Mouse (Mus musculus): ENCODE measurements around the gene Gm11146. TPM values are rescaled to one million over a fixed set of nuclear protein-coding genes. Genes with fewer than 3 reads are reported as not detected.

Gm11146 gene
- polyA plus RNA-seq (2014; fragmentation: Nextera tagmentation; extraction: Ambion mirVana) = not detected in 2 replicates

DNA sequence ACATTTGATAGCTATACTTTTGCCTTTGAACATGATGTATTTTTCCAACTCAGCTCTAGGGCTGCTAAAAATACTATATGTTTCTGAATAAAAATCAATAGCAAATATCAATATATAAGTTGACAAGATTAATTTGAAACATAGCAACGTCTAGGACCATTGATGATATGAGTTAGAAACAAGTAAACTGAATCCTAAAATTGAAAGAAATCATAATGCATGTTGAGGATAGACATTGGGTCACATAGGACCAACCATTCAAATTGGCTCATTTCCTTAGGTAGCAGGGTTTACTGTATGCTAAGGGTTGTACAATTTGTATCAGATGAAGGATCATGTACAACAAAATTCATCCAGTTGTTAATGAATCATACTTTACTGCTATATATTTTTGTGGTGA lies at the start of gene Gm11146:
Gene Gm11146 (minus strand): TSS at position 101 of the 400 bp plus-strand sequence.
- Histone ChIP-seq H3K9me3 (ENCODE audit: control insufficient read depth, low read length) (no peaks in the 10 kb centered on the region), H3K27ac (ENCODE audit: low read depth, low read length) (no peak within 1 kb of the TSS), H3K27me3 (ENCODE audit: control insufficient read depth, insufficient read depth, low read length) (no peaks in the 10 kb centered on the region), H3K36me3 (ENCODE audit: control insufficient read depth, insufficient read depth, low read length) (no peaks in the 10 kb centered on the region), H3K9ac (ENCODE audit: low read length) (no peak within 1 kb of the TSS), H3K4me2 (no peak within 1 kb of the TSS), H3K4me1 (ENCODE audit: control insufficient read depth, insufficient read depth, low read length) (no peaks in the 10 kb centered on the region), H3K4me3 (ENCODE audit: low read depth, low read length) (no peak within 1 kb of the TSS)
- ATAC-seq (ENCODE audit: low FRiP score) (no peak), DNase-seq (ENCODE audit: low spot score, missing footprints) (peak; percentile 23)
- WGBS = 85% methylated on average over 1 of the region's 1 CpGs

DNA sequence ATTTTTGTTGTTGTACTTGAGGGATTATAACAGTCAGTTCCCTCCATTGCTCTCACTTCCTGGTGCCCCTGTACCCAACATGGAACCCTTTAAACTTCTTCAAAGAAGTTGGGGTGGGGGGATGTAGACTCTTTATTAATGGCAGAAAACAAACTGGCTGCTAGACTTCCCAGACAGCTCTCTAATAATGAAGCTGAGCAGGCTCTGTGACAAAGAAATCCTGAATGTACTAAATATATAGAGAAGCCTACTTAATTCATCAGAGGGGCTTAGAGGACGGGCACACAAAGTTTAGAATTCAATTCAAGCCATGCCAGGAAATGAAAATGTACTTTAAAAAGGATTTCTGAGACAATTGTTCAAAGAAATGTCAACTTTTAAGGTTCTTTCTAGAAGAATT lies 48.7 kb upstream of the Gm11146 start:
- peaks cover 10% of the 10 kb centered on the region; the same call in 1 of the 2 replicates for H3K4me1 ChIP-seq (ENCODE audit: control insufficient read depth, insufficient read depth, low read length)
- no peaks in the 10 kb centered on the region for H3K9me3 ChIP-seq (ENCODE audit: control insufficient read depth, low read length)
- no peak overlapping the region for H3K27ac ChIP-seq (ENCODE audit: low read depth, low read length)
- no peak overlapping the region for H3K9ac ChIP-seq (ENCODE audit: low read length)
- H3K4me3 ChIP-seq (ENCODE audit: low read depth, low read length) = no peak overlapping the region
- H3K27me3 ChIP-seq (ENCODE audit: control insufficient read depth, insufficient read depth, low read length) = no peaks in the 10 kb centered on the region
- DNase-seq (ENCODE audit: low spot score, missing footprints) (no peak), ATAC-seq (ENCODE audit: low FRiP score) (no peak)
- no peak overlapping the region for H3K4me2 ChIP-seq
- no peaks in the 10 kb centered on the region for H3K36me3 ChIP-seq (ENCODE audit: control insufficient read depth, insufficient read depth, low read length)
- WGBS = 42% methylated on average over 1 of the region's 1 CpGs

DNA sequence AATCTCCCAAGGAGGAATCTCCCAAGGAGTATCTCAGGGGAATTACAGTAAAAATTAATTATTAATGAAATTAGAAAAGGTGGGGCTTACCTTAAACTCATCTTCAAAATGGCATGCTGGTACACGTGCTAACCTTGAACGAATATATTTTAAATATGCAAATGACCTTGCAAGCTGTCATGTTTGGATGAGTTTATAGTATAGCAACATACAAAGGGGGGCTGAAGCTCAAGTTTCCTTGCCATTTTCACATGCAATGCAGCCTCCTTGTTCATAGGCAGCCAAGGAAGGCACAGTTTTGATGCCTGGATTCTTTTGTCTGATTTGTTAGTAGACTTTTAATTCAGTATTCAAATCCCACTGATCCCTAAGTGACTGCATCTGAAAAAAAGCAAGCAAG lies 47.1 kb upstream of the Gm11146 start:
- Histone ChIP-seq H3K27ac (ENCODE audit: low read depth, low read length) (no peak overlapping the region), H3K4me3 (ENCODE audit: low read depth, low read length) (no peak overlapping the region), H3K27me3 (ENCODE audit: control insufficient read depth, insufficient read depth, low read length) (no peaks in the 10 kb centered on the region), H3K4me2 (no peak overlapping the region), H3K9ac (ENCODE audit: low read length) (no peak overlapping the region), H3K36me3 (ENCODE audit: control insufficient read depth, insufficient read depth, low read length) (no peaks in the 10 kb centered on the region), H3K4me1 (ENCODE audit: control insufficient read depth, insufficient read depth, low read length) (peaks cover 10% of the 10 kb centered on the region; the same call in 1 of the 2 replicates), H3K9me3 (ENCODE audit: control insufficient read depth, low read length) (no peaks in the 10 kb centered on the region)
- DNase-seq (ENCODE audit: low spot score, missing footprints) (no peak), ATAC-seq (ENCODE audit: low FRiP score) (no peak)
- 59% methylated on average over 2 of the region's 2 CpGs for WGBS

DNA sequence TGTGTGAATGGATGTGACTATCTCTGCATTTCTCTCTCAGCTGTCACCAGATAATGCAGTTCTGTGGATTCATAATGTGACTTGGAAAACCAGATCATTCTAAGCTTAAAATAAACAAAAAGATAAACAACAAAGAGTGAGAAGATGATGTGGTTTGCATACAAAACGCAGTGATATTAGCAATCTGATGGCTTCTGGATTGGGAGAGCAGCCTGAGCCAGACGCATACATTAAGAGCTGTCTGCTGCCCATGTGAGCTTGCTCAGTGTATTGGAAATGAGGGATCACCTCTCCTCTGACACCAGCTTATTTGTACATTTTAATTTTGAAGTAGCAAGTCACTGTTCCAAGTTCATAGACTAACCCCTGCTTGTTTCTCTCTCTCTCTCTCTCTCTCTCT lies 46.3 kb upstream of the Gm11146 start:
- Histone ChIP-seq H3K36me3 (ENCODE audit: control insufficient read depth, insufficient read depth, low read length) (no peaks in the 10 kb centered on the region), H3K9ac (ENCODE audit: low read length) (no peak overlapping the region), H3K4me1 (ENCODE audit: control insufficient read depth, insufficient read depth, low read length) (peaks cover 13% of the 10 kb centered on the region; the same call in 1 of the 2 replicates), H3K27me3 (ENCODE audit: control insufficient read depth, insufficient read depth, low read length) (no peaks in the 10 kb centered on the region), H3K9me3 (ENCODE audit: control insufficient read depth, low read length) (no peaks in the 10 kb centered on the region), H3K4me2 (no peak overlapping the region), H3K4me3 (ENCODE audit: low read depth, low read length) (no peak overlapping the region), H3K27ac (ENCODE audit: low read depth, low read length) (no peak overlapping the region)
- WGBS = 41% methylated on average over 2 of the region's 2 CpGs
- ATAC-seq (ENCODE audit: low FRiP score) (peak; percentile 64), DNase-seq (ENCODE audit: low spot score, missing footprints) (no peak)

DNA sequence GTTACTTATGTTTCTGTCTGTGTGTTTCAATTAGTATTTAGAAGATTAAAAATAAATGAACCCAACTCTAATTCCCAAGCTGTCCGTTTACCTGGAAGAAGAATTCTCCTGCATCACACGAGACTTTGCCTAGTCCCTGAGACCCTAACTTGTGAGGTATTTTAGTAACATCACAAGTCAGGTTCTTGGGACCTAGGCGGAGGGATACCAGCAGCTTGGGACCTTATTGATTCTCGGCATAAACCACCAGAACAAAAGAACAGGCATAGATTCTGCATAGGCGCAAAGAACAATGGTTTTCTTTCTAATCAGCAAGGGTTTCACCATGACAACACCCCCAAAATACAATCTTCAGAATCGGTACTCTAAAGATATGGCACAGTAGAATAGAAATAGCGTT lies 44.3 kb upstream of the Gm11146 start:
- 64% methylated on average over 7 of the region's 7 CpGs for WGBS
- peak overlapping the region; percentile 47; the same call in 1 of the 2 replicates for H3K27ac ChIP-seq (ENCODE audit: low read depth, low read length)
- no peak for ATAC-seq (ENCODE audit: low FRiP score)
- DNase-seq (ENCODE audit: low spot score, missing footprints) = no peak
- peaks cover 17% of the 10 kb centered on the region for H3K4me1 ChIP-seq (ENCODE audit: control insufficient read depth, insufficient read depth, low read length)
- H3K36me3 ChIP-seq (ENCODE audit: control insufficient read depth, insufficient read depth, low read length) = no peaks in the 10 kb centered on the region
- peak overlapping the region; percentile 8; the same call in 1 of the 2 replicates for H3K4me2 ChIP-seq
- no peak overlapping the region for H3K4me3 ChIP-seq (ENCODE audit: low read depth, low read length)
- no peaks in the 10 kb centered on the region for H3K27me3 ChIP-seq (ENCODE audit: control insufficient read depth, insufficient read depth, low read length)
- peak overlapping the region; percentile 18; the same call in 1 of the 2 replicates for H3K9ac ChIP-seq (ENCODE audit: low read length)
- H3K9me3 ChIP-seq (ENCODE audit: control insufficient read depth, low read length) = no peaks in the 10 kb centered on the region

DNA sequence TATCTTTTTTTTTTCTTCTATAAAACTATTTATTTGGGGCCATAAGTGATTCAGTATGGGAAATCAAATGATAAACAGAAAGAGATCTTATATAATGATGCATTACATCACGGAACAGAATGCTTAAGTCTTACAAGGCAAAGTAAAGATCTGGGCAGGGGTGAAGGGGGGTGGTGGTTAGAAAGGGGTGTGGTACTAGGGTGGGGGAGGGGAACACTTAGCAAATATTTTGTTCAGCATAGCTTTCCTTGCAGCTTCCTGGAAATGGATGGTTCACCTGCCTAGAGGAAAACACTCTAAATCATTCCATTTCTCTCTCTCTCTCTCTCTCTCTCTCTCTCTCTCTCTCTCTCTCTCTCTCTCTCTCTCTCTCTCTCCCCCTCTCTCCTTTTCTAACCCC lies 43.1 kb upstream of the Gm11146 start:
- Histone ChIP-seq H3K27me3 (ENCODE audit: control insufficient read depth, insufficient read depth, low read length) (no peaks in the 10 kb centered on the region), H3K36me3 (ENCODE audit: control insufficient read depth, insufficient read depth, low read length) (no peaks in the 10 kb centered on the region), H3K4me1 (ENCODE audit: control insufficient read depth, insufficient read depth, low read length) (peaks cover 13% of the 10 kb centered on the region), H3K27ac (ENCODE audit: low read depth, low read length) (no peak overlapping the region; the same call in 1 of the 2 replicates), H3K9me3 (ENCODE audit: control insufficient read depth, low read length) (no peaks in the 10 kb centered on the region), H3K4me2 (peak overlapping the region; percentile 14; the same call in 1 of the 2 replicates), H3K9ac (ENCODE audit: low read length) (no peak overlapping the region), H3K4me3 (ENCODE audit: low read depth, low read length) (no peak overlapping the region)
- ATAC-seq (ENCODE audit: low FRiP score) (no peak), DNase-seq (ENCODE audit: low spot score, missing footprints) (no peak)
- 48% methylated on average over 1 of the region's 1 CpGs for WGBS

DNA sequence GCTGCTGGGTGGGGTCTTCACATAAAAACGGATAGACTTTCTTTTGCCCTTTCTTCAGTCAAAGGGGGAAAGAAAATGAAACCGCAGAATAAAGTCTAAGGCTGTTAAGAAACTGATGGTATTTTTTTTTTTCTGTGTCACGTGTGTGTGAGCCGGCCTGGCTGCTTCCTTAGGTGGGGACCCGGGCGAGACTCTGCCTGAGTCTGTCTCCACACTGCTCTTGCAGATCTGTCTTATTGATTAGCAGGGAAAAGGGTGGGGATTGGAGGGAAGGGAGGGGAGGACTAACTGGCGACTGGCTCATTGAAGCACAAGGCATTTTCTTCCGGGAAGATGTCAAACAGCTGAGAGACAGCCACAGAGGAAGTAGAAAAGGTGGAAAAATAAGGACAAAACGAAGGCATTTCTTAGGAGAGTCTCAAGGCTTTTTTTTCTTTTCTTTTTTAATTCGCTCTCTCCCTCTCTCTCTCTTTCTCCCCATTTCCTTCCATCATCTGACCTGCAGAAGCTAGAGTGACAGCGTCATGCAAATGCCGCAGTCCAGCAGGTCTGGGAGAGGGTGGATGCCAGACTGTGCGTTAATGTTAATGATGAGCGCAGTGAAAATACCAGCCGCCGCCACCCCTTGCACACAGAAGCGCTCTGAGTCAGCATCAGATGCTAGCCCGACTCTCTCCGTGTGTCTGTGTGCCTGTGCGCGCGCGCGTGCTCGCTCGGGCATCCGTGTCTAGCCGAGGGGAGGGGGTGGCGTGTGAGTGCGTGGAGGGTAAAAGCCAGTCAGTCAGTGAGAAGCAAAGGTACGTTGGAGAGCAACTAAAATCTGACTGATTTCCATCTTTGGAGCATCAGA lies 42.2 kb upstream of the Gm11146 start:
- WGBS = 6% methylated on average over 31 of the region's 31 CpGs
- Histone ChIP-seq H3K4me3 (ENCODE audit: low read depth, low read length) (peak overlapping the region; percentile 29), H3K4me1 (ENCODE audit: control insufficient read depth, insufficient read depth, low read length) (peaks cover 13% of the 10 kb centered on the region), H3K4me2 (peak overlapping the region; percentile 64), H3K9ac (ENCODE audit: low read length) (peak overlapping the region; percentile 63), H3K36me3 (ENCODE audit: control insufficient read depth, insufficient read depth, low read length) (no peaks in the 10 kb centered on the region), H3K27ac (ENCODE audit: low read depth, low read length) (peak overlapping the region; percentile 84), H3K9me3 (ENCODE audit: control insufficient read depth, low read length) (no peaks in the 10 kb centered on the region), H3K27me3 (ENCODE audit: control insufficient read depth, insufficient read depth, low read length) (no peaks in the 10 kb centered on the region)
- ATAC-seq (ENCODE audit: low FRiP score) (peak; percentile 91), DNase-seq (ENCODE audit: low spot score, missing footprints) (peak; percentile 95)

DNA sequence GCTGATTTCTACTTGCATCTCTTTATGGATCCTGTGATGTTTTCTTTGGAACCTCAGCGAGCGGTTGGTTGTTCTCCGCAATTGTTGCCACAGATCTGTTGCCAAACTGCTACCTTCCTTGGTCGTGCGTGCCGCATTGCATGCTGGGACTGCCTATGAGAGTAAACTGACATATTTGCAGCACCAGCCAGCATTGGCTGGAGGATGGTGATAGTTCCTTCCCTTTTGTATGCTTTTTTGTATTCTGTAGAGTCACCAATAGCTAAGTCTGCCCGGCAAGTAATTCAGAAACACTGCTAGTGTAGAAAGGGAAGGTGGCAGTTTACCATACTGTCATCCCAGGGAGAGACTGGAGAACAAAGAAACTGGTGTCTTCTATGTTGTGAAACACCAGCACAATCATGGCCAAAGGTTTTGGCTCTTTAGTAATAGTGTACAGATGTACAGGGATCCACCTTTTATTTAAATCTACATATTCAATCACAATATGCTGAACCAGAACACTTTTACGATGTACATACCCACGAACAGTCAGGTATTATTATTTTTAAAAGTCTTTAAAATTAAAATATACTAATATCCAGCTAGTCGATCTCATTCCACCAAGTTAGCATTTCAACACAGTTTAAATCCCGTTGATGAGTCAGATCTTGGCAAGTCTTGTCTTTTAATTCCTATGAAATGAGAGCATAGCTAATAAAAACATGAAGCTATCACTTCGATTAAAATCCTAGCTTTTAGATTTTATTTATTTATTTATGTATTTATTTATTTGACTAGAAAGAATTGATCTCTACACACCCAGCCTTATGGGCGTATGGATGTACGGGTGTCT lies 41.4 kb upstream of the Gm11146 start:
- no peak overlapping the region for H3K4me3 ChIP-seq (ENCODE audit: low read depth, low read length)
- no peaks in the 10 kb centered on the region for H3K9me3 ChIP-seq (ENCODE audit: control insufficient read depth, low read length)
- peak overlapping the region; percentile 64 for H3K4me2 ChIP-seq
- H3K36me3 ChIP-seq (ENCODE audit: control insufficient read depth, insufficient read depth, low read length) = no peaks in the 10 kb centered on the region
- H3K27me3 ChIP-seq (ENCODE audit: control insufficient read depth, insufficient read depth, low read length) = no peaks in the 10 kb centered on the region
- no peak for ATAC-seq (ENCODE audit: low FRiP score)
- peaks cover 13% of the 10 kb centered on the region for H3K4me1 ChIP-seq (ENCODE audit: control insufficient read depth, insufficient read depth, low read length)
- WGBS = 83% methylated on average over 14 of the region's 14 CpGs
- H3K9ac ChIP-seq (ENCODE audit: low read length) = peak overlapping the region; percentile 63
- DNase-seq (ENCODE audit: low spot score, missing footprints) = no peak
- peak overlapping the region; percentile 22; the same call in 1 of the 2 replicates for H3K27ac ChIP-seq (ENCODE audit: low read depth, low read length)

Data from midbrain, embryonic 11.5 days (tissue).